Mouse (Mus musculus) intestine, embryonic 16.5 days (tissue): ENCODE data around the gene Sit1. TPM values are rescaled to one million over a fixed set of nuclear protein-coding genes. Genes with fewer than 3 reads are reported as not detected.
A peak's percentile ranks its signal among the peaks of the same experiment; 100 is the strongest.
"Not testable (repeated sequence)": the region's sequence is repeated elsewhere in the genome, so short reads cannot be mapped to it uniquely, and the experiment has no call there.

ENCODE experiments used
- ATAC-seq: fragments of 200-750 bp; cut with Nextera tagmentation; 2 replicates; pipeline ENCODE4 v1.8.0; 2017; ENCODE audit warnings: moderate TSS enrichment, moderate library complexity
- H3K27ac ChIP-seq: fragments of 300-500 bp; sonication (generic); 2 replicates; pipeline ENCODE4 v1.5.1; 2014; ENCODE audit warnings: mild to moderate bottlenecking, low read length
- H3K27me3 ChIP-seq: fragments of 300-500 bp; sonication (generic); replicated peaks from 2 replicates; pipeline ENCODE4 v1.6.1; 2014; ENCODE audit warnings: low read length, control low read depth, mixed read lengths; ENCODE audit not compliant: control insufficient read depth, insufficient read depth
- H3K36me3 ChIP-seq: fragments of 300-500 bp; sonication (generic); 2 replicates; pipeline ENCODE4 v1.6.1; 2014; ENCODE audit warnings: low read length, control low read depth; ENCODE audit not compliant: control insufficient read depth, insufficient read depth
- H3K4me1 ChIP-seq: fragments of 300-500 bp; sonication (generic); 2 replicates; pipeline ENCODE4 v1.6.1; 2014; ENCODE audit warnings: low read length, control low read depth, mixed read lengths; ENCODE audit not compliant: control insufficient read depth, insufficient read depth
- H3K4me2 ChIP-seq: fragments of 300-500 bp; sonication (generic); 2 replicates; pipeline ENCODE4 v1.6.1; 2014; ENCODE audit warnings: low read depth, low read length, control low read depth
- H3K4me3 ChIP-seq: fragments of 300-500 bp; sonication (generic); 2 replicates; pipeline ENCODE4 v1.5.1; 2014; ENCODE audit warnings: mild to moderate bottlenecking, low read length
- H3K9ac ChIP-seq: fragments of 300-500 bp; sonication (generic); 2 replicates; pipeline ENCODE4 v1.6.1; 2014; ENCODE audit warnings: low read depth, low read length
- H3K9me3 ChIP-seq: fragments of 300-500 bp; sonication (generic); 2 replicates; pipeline ENCODE4 v1.6.1; 2016; ENCODE audit warnings: low read length, control low read depth; ENCODE audit not compliant: control insufficient read depth
- WGBS: fragments of 180-500 bp; shearing (Covaris S2); extraction: QIAGEN DNeasy Blood & Tissue Kit; methylation state at CpG from one replicate; pipeline ENCODE4 v1.1.7; 2014; 5-methylcytosine and 5-hydroxymethylcytosine counted together
- polyA plus RNA-seq: library from polyadenylated mRNA; unstranded; fragments of >200 nt; fragmentation: Nextera tagmentation; extraction: Ambion mirVana; gene quantifications from 2 replicates; pipeline ENCODE4 v1.2.1, GENCODE M21; 2015

The Sit1 gene
- polyA plus RNA-seq, 1 experiment from 2014 or later = not detected

DNA sequence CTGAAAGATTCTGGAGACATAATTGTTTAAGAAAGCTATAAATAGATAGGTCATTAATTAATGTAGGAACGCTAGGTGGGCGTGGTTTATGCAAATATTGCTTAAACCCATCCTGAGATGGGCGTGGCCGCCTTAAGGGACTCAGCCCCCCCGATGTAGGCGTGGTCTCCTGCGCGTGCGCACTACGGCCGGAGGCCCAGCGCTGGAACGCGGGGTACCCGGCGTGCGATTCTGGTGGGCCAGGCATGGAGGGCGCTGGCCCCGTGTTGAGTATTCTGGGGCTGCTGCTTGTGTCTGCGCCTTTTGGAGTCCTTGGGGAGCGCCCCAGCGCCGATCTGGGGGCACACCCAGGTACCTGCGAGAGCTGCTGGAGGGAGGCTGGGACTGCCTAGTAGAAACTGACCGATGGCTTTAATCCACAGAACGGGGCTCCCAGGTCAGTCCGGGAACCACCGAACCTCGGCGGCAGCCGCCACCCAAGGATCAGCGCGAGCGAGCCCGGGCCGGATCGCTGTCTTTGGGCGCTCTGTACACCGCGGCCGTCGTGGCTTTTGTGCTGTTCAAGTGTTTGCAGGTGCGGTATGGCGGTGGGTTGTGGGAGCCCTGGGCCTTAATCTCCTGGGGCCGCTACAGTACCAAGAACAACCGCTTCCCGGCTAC, 9.8 kb upstream of the Sit1 start:
- peak overlapping the region; percentile 77 for H3K9ac ChIP-seq
- peaks cover 4% of the 10 kb centered on the region; the same call in 1 of the 2 replicates for H3K36me3 ChIP-seq
- 0% methylated on average over 47 of the region's 47 CpGs for WGBS
- H3K27me3 ChIP-seq = no peaks in the 10 kb centered on the region
- H3K27ac ChIP-seq = peak overlapping the region; percentile 89
- peak overlapping the region; percentile 84 for H3K4me3 ChIP-seq
- peaks cover 18% of the 10 kb centered on the region for H3K4me1 ChIP-seq
- no peaks in the 10 kb centered on the region for H3K9me3 ChIP-seq
- H3K4me2 ChIP-seq = peak overlapping the region; percentile 53
- peak; percentile 85 for ATAC-seq

DNA sequence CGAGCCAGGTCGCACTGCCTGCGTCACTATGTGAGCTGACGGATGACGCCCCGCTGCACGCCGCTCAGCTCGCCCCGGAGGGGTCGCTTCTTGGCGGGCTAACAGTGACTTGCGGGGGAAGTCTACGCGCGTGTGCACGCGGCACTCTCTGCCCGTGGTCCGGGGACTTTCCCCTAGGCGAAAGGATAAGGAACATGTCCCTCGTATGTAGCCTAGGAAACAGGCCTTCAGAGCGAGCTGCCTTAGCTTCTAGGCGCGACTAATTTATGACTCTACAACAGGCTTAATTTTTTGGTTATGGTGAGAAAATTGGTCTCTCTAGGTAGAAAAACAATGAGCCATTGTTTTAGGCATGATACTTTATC, 9.3 kb upstream of the Sit1 start, which contains the start of gene Ccdc107:
Gene Ccdc107 (plus strand): TSS at position 80 of the 365 bp plus-strand sequence.
- peak within 1 kb of the TSS; percentile 89 for H3K27ac ChIP-seq
- peak within 1 kb of the TSS; percentile 84 for H3K4me3 ChIP-seq
- WGBS = under 1% methylated on average over 25 of the region's 25 CpGs
- no peaks in the 10 kb centered on the region for H3K27me3 ChIP-seq
- peaks cover 12% of the 10 kb centered on the region for H3K4me1 ChIP-seq
- peaks cover 4% of the 10 kb centered on the region; the same call in 1 of the 2 replicates for H3K36me3 ChIP-seq
- H3K4me2 ChIP-seq = peak within 1 kb of the TSS; percentile 53
- peak; percentile 98 for ATAC-seq
- H3K9me3 ChIP-seq = no peaks in the 10 kb centered on the region
- peak within 1 kb of the TSS; percentile 77 for H3K9ac ChIP-seq

DNA sequence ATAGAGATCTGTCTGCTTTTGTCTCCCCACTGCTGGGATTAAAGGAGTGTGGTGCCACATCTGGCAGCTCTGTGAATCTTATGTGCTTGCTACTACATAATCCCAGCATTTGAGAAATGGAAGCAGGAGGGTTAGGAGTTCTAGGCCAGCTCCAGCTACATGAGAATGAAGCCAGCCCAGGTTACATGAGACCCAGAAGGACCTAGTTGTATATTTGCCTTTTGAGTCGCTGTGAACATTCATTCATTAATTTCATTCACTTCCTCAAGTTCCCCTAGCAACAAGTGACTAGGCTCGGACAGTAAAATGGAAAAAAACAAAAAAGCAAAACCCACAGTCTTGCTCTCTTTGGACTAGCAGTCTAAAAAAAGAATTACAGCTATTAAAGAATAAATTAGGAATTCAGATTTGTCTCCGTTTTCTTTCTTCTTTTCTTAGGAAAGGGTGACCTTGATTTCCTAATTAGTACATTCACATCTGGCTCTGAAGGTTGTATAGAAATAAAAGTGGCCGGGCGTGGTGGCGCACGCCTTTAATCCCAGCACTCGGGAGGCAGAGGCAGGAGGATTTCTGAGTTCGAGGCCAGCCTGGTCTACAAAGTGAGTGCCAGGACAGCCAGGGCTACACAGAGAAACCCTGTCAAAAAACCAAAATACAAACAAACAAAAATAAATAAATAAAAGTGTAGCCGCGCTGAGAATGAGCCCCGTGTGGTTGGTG, 8.7 kb upstream of the Sit1 start:
- H3K4me3 ChIP-seq = no peak overlapping the region; the same call in 1 of the 2 replicates
- H3K27ac ChIP-seq = peak overlapping the region; percentile 60; the same call in 1 of the 2 replicates
- no peak overlapping the region for H3K9ac ChIP-seq
- peak overlapping the region; percentile 42 for H3K4me2 ChIP-seq
- WGBS = 47% methylated on average over 12 of the region's 12 CpGs
- H3K36me3 ChIP-seq = peaks cover 4% of the 10 kb centered on the region; the same call in 1 of the 2 replicates
- no peaks in the 10 kb centered on the region for H3K9me3 ChIP-seq
- no peak for ATAC-seq
- H3K4me1 ChIP-seq = peaks cover 9% of the 10 kb centered on the region
- no peaks in the 10 kb centered on the region for H3K27me3 ChIP-seq

DNA sequence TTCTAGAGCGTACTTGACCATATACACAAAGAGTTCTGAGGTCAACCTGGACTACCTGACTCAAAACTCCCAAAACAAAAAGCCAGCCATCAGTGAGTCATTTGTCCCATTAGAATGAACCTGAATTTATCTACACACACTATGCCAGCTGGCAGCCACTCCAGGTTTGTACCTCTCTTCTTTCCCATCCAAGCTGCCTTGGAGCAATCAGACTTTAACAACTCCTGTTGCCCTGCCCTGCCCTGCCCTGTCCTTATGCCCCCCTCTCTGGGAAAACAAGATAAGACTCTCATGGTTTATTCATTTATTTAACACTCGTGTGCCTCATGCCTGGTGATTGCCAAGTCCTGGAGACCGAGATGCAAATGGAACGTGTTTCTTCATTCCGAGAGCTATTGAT, 7.3 kb upstream of the Sit1 start:
- Histone ChIP-seq H3K4me2 (no peak overlapping the region), H3K9ac (no peak overlapping the region), H3K27ac (no peak overlapping the region), H3K9me3 (no peaks in the 10 kb centered on the region), H3K4me3 (no peak overlapping the region), H3K36me3 (no peaks in the 10 kb centered on the region), H3K4me1 (peaks cover 9% of the 10 kb centered on the region), H3K27me3 (no peaks in the 10 kb centered on the region)
- 65% methylated on average over 5 of the region's 5 CpGs for WGBS
- peak; percentile 20; the same call in 1 of the 2 replicates for ATAC-seq

DNA sequence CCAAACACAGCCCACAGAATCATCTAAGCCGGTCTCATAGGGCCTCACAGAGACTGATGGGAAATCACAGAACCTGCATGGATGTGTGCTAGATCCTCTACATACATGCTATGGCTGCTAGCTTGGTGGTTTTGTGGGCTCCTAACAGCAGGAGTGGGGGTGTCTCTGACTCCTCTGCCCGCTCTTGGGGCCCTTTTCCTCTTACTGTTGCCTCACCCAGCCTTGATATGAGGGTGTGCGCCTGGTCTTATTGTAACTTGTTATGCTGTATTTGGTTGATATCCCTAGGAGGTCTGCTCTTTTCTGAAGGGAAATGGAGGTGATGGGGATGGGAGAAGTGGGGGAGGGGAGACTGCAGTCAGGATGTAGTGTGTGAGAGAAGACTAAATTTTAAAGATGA, 6.1 kb upstream of the Sit1 start:
- Histone ChIP-seq H3K4me2 (no peak overlapping the region), H3K27me3 (no peaks in the 10 kb centered on the region), H3K27ac (no peak overlapping the region), H3K4me3 (no peak overlapping the region), H3K9me3 (no peaks in the 10 kb centered on the region), H3K4me1 (peaks cover 9% of the 10 kb centered on the region), H3K9ac (no peak overlapping the region), H3K36me3 (no peaks in the 10 kb centered on the region)
- ATAC-seq = no peak
- WGBS = 94% methylated on average over 3 of the region's 3 CpGs

DNA sequence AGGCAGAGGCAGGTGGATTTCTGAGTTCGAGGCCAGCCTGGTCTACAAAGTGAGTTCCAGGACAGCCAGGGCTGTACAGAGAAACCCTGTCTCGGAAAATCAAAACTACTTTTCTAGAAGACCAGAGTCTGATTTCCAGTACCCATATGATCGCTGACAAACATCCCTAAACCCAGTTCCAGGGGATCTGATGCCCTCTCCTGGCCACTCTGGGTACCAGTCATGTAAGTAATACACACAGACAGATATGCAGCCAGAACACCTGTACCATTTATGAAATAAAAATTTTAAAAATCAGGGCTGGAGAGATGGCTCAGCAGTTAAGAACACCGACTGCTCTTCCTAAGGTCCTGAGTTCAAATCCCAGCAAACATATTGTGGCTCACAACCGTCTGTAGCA, 2.1 kb upstream of the Sit1 start:
- not testable (repeated sequence) for H3K4me3 ChIP-seq, H3K9me3 ChIP-seq, H3K36me3 ChIP-seq, ATAC-seq, H3K9ac ChIP-seq, H3K27ac ChIP-seq, H3K27me3 ChIP-seq, H3K4me2 ChIP-seq
- 90% methylated on average over 5 of the region's 5 CpGs for WGBS
- H3K4me1 ChIP-seq = peaks cover 10% of the 10 kb centered on the region; the same call in 1 of the 2 replicates

DNA sequence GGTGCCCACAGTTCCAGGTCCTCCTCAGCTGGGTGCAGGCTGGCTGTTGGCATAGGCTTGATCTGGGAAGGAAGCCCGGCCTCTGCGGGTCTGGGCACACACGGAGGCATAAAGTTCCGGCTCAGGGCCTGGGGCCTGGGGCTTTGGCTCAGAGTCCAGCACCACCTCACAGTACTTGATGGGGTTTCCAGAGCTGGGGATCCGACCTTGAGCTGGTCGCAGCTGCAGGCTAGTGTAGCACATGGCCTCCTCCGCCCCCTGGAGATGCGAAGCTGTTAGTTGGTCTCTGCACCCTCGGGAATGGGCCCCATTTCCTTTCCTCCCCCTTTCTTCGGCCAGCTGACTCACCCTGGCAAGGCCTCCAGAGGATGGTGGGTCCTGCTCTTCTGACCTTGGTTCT, 943 bp downstream of the Sit1 start:
- Histone ChIP-seq H3K9me3 (no peaks in the 10 kb centered on the region), H3K4me3 (no peak overlapping the region), H3K27ac (no peak overlapping the region), H3K9ac (peak overlapping the region; percentile 31; the same call in 1 of the 2 replicates), H3K4me2 (no peak overlapping the region), H3K36me3 (no peaks in the 10 kb centered on the region), H3K4me1 (0 out of 2 replicates have a peak, but pooled peaks cover 5% of the 10 kb centered on the region), H3K27me3 (no peaks in the 10 kb centered on the region)
- ATAC-seq = no peak
- 66% methylated on average over 10 of the region's 10 CpGs for WGBS

DNA sequence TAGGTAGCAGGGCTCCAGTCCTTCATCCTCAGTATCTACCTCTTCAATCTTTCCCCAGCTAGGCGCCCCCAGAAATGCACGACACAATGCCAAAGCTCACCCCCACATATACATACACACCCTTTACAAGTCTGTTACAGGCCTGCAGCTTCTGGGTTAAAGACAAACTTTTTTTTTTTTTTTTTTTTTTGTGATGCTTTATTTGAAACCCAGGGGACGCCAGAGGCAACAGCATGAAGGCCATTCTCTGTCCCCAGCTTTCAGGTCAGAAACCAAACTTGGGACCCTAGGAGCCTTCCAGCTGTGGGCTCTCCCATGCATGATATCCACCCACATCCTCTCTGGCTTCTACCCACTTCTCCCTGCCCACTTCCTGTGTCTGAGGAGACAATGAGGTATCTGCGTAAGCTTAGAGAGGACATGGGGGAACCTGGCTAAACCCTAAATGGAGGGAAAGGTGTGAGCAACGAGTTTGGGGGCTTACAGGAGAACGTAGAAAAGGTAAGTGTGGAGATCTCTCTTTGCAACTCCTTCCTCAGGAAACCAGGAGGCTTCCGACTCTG, 1.6 kb downstream of the Sit1 start:
- H3K27ac ChIP-seq = no peak overlapping the region
- no peaks in the 10 kb centered on the region for H3K9me3 ChIP-seq
- peak overlapping the region; percentile 31; the same call in 1 of the 2 replicates for H3K9ac ChIP-seq
- no peaks in the 10 kb centered on the region for H3K27me3 ChIP-seq
- H3K4me1 ChIP-seq = 0 out of 2 replicates have a peak, but pooled peaks cover 5% of the 10 kb centered on the region
- H3K4me3 ChIP-seq = no peak overlapping the region
- ATAC-seq = no peak
- 65% methylated on average over 7 of the region's 7 CpGs for WGBS
- H3K36me3 ChIP-seq = no peaks in the 10 kb centered on the region
- H3K4me2 ChIP-seq = no peak overlapping the region

DNA sequence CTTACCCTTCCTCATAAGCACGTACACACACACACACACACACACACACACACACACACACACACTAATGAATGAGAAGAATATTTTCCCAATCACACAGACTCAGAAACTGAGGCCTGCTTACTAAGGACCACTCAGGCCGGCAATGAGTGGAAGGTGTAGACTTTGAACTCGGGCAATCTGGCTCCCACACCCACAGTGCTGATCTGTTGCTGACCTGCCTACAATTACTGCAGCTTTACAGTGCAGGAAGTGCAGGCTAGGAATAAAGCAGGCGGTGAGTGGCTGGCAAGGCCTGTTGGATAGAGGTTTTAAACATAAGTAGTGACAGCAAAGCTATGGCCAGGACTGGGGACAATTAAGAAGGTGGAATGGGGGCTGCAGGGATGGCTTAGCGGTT, 2.5 kb downstream of the Sit1 start:
- no peak overlapping the region for H3K9ac ChIP-seq
- H3K4me3 ChIP-seq = no peak overlapping the region
- no peaks in the 10 kb centered on the region for H3K27me3 ChIP-seq
- H3K4me1 ChIP-seq = 0 out of 2 replicates have a peak, but pooled peaks cover 5% of the 10 kb centered on the region
- peak; percentile 87 for ATAC-seq
- H3K4me2 ChIP-seq = no peak overlapping the region
- 72% methylated on average over 5 of the region's 5 CpGs for WGBS
- no peaks in the 10 kb centered on the region for H3K9me3 ChIP-seq
- H3K36me3 ChIP-seq = no peaks in the 10 kb centered on the region
- peak overlapping the region; percentile 50 for H3K27ac ChIP-seq
